Mouse (Mus musculus) brain, embryonic 14.5 days (tissue): ENCODE measurements around the gene Igf1r.

Experiments used
- CTCF ChIP-seq: fragments of 200-500 bp; IDR thresholded peaks from 2 replicates; pipeline ENCODE4 v1.5.1; 2012; ENCODE audit warnings: inconsistent platforms, mild to moderate bottlenecking, moderate library complexity, borderline replicate concordance; ENCODE audit not compliant: insufficient read depth, insufficient read length; ENCODE audit errors: extremely low read depth
- POLR2A ChIP-seq: fragments of 200-500 bp; IDR thresholded peaks from 2 replicates; pipeline ENCODE4 v1.6.1; 2012; ENCODE audit warnings: mild to moderate bottlenecking, inconsistent platforms, borderline replicate concordance; ENCODE audit not compliant: poor library complexity, insufficient read depth, insufficient read length, severe bottlenecking; ENCODE audit errors: extremely low read depth

DNA sequence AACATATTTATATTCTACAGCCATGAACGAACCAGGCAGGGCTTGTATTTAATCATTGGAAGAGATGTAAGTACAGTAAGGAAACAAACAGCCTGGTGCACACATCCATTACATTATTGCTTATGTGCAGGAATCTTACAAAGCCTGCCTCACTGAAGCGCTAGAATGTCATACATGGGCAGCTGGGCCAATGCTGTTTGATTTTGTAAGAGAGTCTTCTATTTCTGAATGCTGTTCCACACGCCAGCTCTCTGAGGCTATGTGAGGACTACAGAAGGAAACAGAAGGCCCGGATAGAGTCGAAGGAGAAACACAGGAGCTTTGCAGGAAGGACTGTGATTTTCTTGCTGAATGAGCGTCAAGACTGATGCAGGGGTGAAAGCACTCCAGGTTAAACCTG, 136.2 kb downstream of the Igf1r start:
- TF ChIP-seq CTCF (no peak), POLR2A (no peak)
